Mouse (Mus musculus) kidney, adult 2 months (tissue): ENCODE results near the gene Eln. TPM values are rescaled to one million over a fixed set of nuclear protein-coding genes. Genes with fewer than 3 reads are reported as not detected.

Source experiments
- DNase-seq: peaks from one replicate; pipeline ENCODE4 v3.0.0; 2021
- H3K27ac ChIP-seq: fragments of 200-500 bp; 2 replicates; pipeline ENCODE4 v1.5.1; 2012; ENCODE audit warnings: low read depth, low read length, control low read depth, inconsistent platforms; ENCODE audit not compliant: insufficient read depth
- H3K27me3 ChIP-seq: fragments of 200-500 bp; replicated peaks from 2 replicates; pipeline ENCODE4 v1.6.1; 2012; ENCODE audit warnings: mild to moderate bottlenecking, moderate library complexity, low read length, inconsistent platforms; ENCODE audit not compliant: control insufficient read depth, insufficient read depth
- H3K36me3 ChIP-seq: fragments of 200-500 bp; 2 replicates; pipeline ENCODE4 v1.6.1; 2012; ENCODE audit warnings: mild to moderate bottlenecking, moderate library complexity, low read length, inconsistent platforms; ENCODE audit not compliant: control insufficient read depth, insufficient read depth
- H3K4me1 ChIP-seq: fragments of 200-500 bp; 2 replicates; pipeline ENCODE4 v1.6.1; 2011; ENCODE audit warnings: low read length; ENCODE audit not compliant: control insufficient read depth, insufficient read depth
- H3K4me3 ChIP-seq: fragments of 200-500 bp; 2 replicates; pipeline ENCODE4 v1.5.1; 2011; ENCODE audit warnings: mild to moderate bottlenecking, low read depth, low read length, control low read depth; ENCODE audit not compliant: insufficient read depth
- CTCF ChIP-seq: fragments of 200-500 bp; conservative IDR thresholded peaks from 2 replicates; pipeline ENCODE4 v1.5.1; 2011; ENCODE audit warnings: low read depth, mild to moderate bottlenecking, control low read depth, low read length, moderate library complexity, mixed read lengths; ENCODE audit not compliant: insufficient read depth, insufficient read length
- POLR2A ChIP-seq: fragments of 200-500 bp; IDR thresholded peaks from one replicate; pipeline ENCODE4 v1.6.1; 2011; ENCODE audit warnings: low read depth, low read length, control low read depth
- WGBS: fragments of 180-500 bp; shearing (Covaris S2); methylation state at CpG from one replicate; pipeline ENCODE4 v1.1.7; 2018; 5-methylcytosine and 5-hydroxymethylcytosine counted together
- polyA plus RNA-seq: library from polyadenylated mRNA; depleted of rRNA; stranded (reverse); fragments of >200 nt; gene quantifications from 2 replicates; pipeline ENCODE4 v1.2.3, GENCODE M21; 2012

Gene Eln
- polyA plus RNA-seq, 1 experiment, result 23.6 TPM

- 84% methylated on average over 3 of the region's 3 CpGs for WGBS
- TF ChIP-seq POLR2A (no peak), CTCF (no peak)
- DNase-seq, result no peak
- Histone ChIP-seq H3K27ac (no peak overlapping the region), H3K27me3 (no peaks in the 10 kb centered on the region), H3K4me3 (no peak overlapping the region), H3K36me3 (no peaks in the 10 kb centered on the region), H3K4me1 (no peaks in the 10 kb centered on the region)
These were observed 18.6 kb downstream of the Eln start for GRCm38 (mm10) chr5:134728535-134728934.

GRCm38 (mm10) chr5:134727001-134727639, 20.0 kb downstream of the Eln start:
- no peaks in the 10 kb centered on the region for H3K27me3 ChIP-seq
- no peak for TF ChIP-seq POLR2A
- TF ChIP-seq CTCF, result no peak

GRCm38 (mm10) chr5:134725299-134725698, 21.8 kb downstream of the Eln start:
- no peak for TF ChIP-seq CTCF
- no peak for TF ChIP-seq POLR2A
- no peak for DNase-seq
- H3K4me1 ChIP-seq, result no peaks in the 10 kb centered on the region
- WGBS, result 70% methylated on average over 4 of the region's 4 CpGs
- no peak overlapping the region for H3K27ac ChIP-seq
- H3K4me3 ChIP-seq, result no peak overlapping the region
- no peaks in the 10 kb centered on the region for H3K36me3 ChIP-seq
- no peaks in the 10 kb centered on the region for H3K27me3 ChIP-seq

More at GRCm38 (mm10) chr5:134727001-134727639, 20.0 kb downstream of the Eln start:
- WGBS, result 78% methylated on average over 8 of the region's 8 CpGs
- H3K27ac ChIP-seq, result no peak overlapping the region
- DNase-seq, result no peak
- no peak overlapping the region for H3K4me3 ChIP-seq
- no peaks in the 10 kb centered on the region for H3K4me1 ChIP-seq
- H3K36me3 ChIP-seq, result no peaks in the 10 kb centered on the region

- no peak for TF ChIP-seq CTCF
- no peak for TF ChIP-seq POLR2A
- H3K4me3 ChIP-seq, result no peak overlapping the region
- DNase-seq, result no peak
- 60% methylated on average over 4 of the region's 4 CpGs for whole genome bisulfite sequencing
- no peaks in the 10 kb centered on the region for H3K36me3 ChIP-seq
- no peaks in the 10 kb centered on the region for H3K4me1 ChIP-seq
- no peaks in the 10 kb centered on the region for H3K27me3 ChIP-seq
- H3K27ac ChIP-seq, result no peak overlapping the region
These were observed 27.1 kb downstream of the Eln start for GRCm38 (mm10) chr5:134720058-134720457.

- 80% methylated on average over 7 of the region's 7 CpGs for WGBS
- Histone ChIP-seq H3K27ac (no peak overlapping the region), H3K27me3 (no peaks in the 10 kb centered on the region), H3K4me1 (no peaks in the 10 kb centered on the region), H3K36me3 (no peaks in the 10 kb centered on the region), H3K4me3 (no peak overlapping the region)
- TF ChIP-seq CTCF (0 out of 2 replicates have a peak, but pooled peaks have one; percentile 3), POLR2A (no peak)
- DNase-seq, result no peak
These were observed 36.0 kb downstream of the Eln start for GRCm38 (mm10) chr5:134711076-134711475.

GRCm38 (mm10) chr5:134709275-134709674, 37.8 kb downstream of the Eln start:
- Histone ChIP-seq H3K27me3 (no peaks in the 10 kb centered on the region), H3K27ac (no peak overlapping the region), H3K36me3 (no peaks in the 10 kb centered on the region), H3K4me1 (no peaks in the 10 kb centered on the region), H3K4me3 (no peak overlapping the region)
- DNase-seq, result peak; percentile 42
- TF ChIP-seq POLR2A (no peak), CTCF (no peak)
- WGBS, result 34% methylated on average over 6 of the region's 6 CpGs

- Histone ChIP-seq H3K4me1 (no peaks in the 10 kb centered on the region), H3K27me3 (no peaks in the 10 kb centered on the region), H3K4me3 (no peak overlapping the region), H3K27ac (no peak overlapping the region), H3K36me3 (no peaks in the 10 kb centered on the region)
- TF ChIP-seq CTCF, result peak; percentile 94
- TF ChIP-seq POLR2A, result no peak
- DNase-seq, result peak; percentile 78
These were observed 43.0 kb downstream of the Eln start for GRCm38 (mm10) chr5:134704157-134704556.
